Mouse (Mus musculus): ENCODE measurements around the gene Gm11084. TPM values are rescaled to one million over a fixed set of nuclear protein-coding genes. Genes with fewer than 3 reads are reported as not detected.

Gene Gm11084
- polyA plus RNA-seq (2017; shearing (Covaris generic)): not detected

GRCm38 (mm10) chr2:72986616-72987015, at the start of gene Gm11084:
TSS of gene Gm11084 (minus strand) at chr2:72986716.

GRCm38 (mm10) chr2:72980337-72981074, 6.0 kb downstream of the Gm11084 start, which contains the start of gene Sp3:
TSS of gene Sp3 (minus strand) at chr2:72980446.

Other genes with a start within 250 kb of the Gm11084 start
- 69.9 TPM for gene Sp3, start 6.3 kb downstream of the Gm11084 start, polyA plus RNA-seq (2017; shearing (Covaris generic))
- 76.3 TPM for gene Ola1, start 232.2 kb upstream of the Gm11084 start, polyA plus RNA-seq (2017; shearing (Covaris generic))